Mouse (Mus musculus) limb, embryonic 11.5 days (tissue): Measurements from ENCODE around the gene Mitd1. TPM values are rescaled to one million over a fixed set of nuclear protein-coding genes. Genes with fewer than 3 reads are reported as not detected.

Experiments used
- ATAC-seq: fragments of 200-750 bp; cut with Nextera tagmentation; 2 replicates; pipeline ENCODE4 v1.8.0; 2017; ENCODE audit warnings: low read depth; ENCODE audit not compliant: insufficient number of reproducible peaks, low FRiP score, low TSS enrichment
- DNase-seq: peaks from one replicate; pipeline ENCODE4 v3.0.0-alpha.2; 2015; ENCODE audit warnings: low spot score
- H3K27ac ChIP-seq: fragments of 300-500 bp; sonication (generic); replicated peaks from 2 replicates; pipeline ENCODE4 v1.5.1; 2014; ENCODE audit warnings: low read depth, mild to moderate bottlenecking, low read length
- H3K27me3 ChIP-seq: fragments of 300-500 bp; sonication (generic); 2 replicates; pipeline ENCODE4 v1.6.1; 2014; ENCODE audit warnings: mild to moderate bottlenecking, low read length, mixed read lengths; ENCODE audit not compliant: control insufficient read depth, insufficient read depth
- H3K36me3 ChIP-seq: fragments of 300-500 bp; sonication (generic); 2 replicates; pipeline ENCODE4 v1.6.1; 2014; ENCODE audit warnings: mild to moderate bottlenecking, low read length, moderate library complexity, mixed read lengths; ENCODE audit not compliant: control insufficient read depth, insufficient read depth
- H3K4me1 ChIP-seq: fragments of 300-500 bp; sonication (generic); 2 replicates; pipeline ENCODE4 v1.6.1; 2014; ENCODE audit warnings: low read length, mixed read lengths; ENCODE audit not compliant: control insufficient read depth, insufficient read depth
- H3K4me2 ChIP-seq: fragments of 300-500 bp; sonication (generic); 2 replicates; pipeline ENCODE4 v1.6.1; 2014; ENCODE audit warnings: low read depth, mild to moderate bottlenecking, moderate library complexity; ENCODE audit not compliant: severe bottlenecking
- H3K4me3 ChIP-seq: fragments of 300-500 bp; sonication (generic); 2 replicates; pipeline ENCODE4 v1.5.1; 2014; ENCODE audit warnings: low read depth, low read length
- H3K9ac ChIP-seq: fragments of 300-500 bp; sonication (generic); 2 replicates; pipeline ENCODE4 v1.6.1; 2014; ENCODE audit warnings: mild to moderate bottlenecking, low read length
- H3K9me3 ChIP-seq: fragments of 300-500 bp; sonication (generic); 2 replicates; pipeline ENCODE4 v1.6.1; 2016; ENCODE audit warnings: low read length; ENCODE audit not compliant: control insufficient read depth
- WGBS: fragments of 180-500 bp; shearing (Covaris S2); extraction: QIAGEN DNeasy Blood & Tissue Kit; methylation state at CpG from one replicate; pipeline ENCODE4 v1.1.7; 2014; 5-methylcytosine and 5-hydroxymethylcytosine counted together
- polyA plus RNA-seq: library from polyadenylated mRNA; unstranded; fragments of >200 nt; fragmentation: Nextera tagmentation; extraction: Ambion mirVana; gene quantifications from 2 replicates; pipeline ENCODE4 v1.2.1, GENCODE M21; 2014

Mitd1 gene
- polyA plus RNA-seq, 1 experiment from 2014 or later: 30.7 TPM

DNA sequence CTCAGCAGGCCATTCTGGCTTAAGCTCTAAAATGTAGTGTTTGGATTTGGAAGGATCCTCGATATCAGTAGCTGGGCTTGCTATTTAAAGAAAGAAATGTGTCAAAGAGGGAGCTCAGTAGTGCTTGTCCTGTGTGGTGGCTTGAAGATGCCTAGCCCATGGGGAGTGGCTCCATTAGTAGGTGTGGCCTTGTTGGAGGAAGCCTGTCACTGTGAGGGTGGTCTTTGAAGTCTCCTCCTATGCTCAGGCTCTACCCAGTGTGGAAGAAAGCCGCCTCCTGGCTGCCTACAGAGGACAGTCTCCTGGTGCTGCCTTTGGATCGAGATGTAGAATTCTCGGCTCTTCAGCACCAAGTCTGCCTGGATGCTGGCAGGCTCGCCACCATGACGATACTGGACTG, 10.1 kb upstream of the Mitd1 start:
- Histone ChIP-seq H3K4me1 (no peaks in the 10 kb centered on the region), H3K4me3 (no peak overlapping the region), H3K9ac (no peak overlapping the region), H3K27ac (no peak overlapping the region), H3K36me3 (peaks cover 14% of the 10 kb centered on the region), H3K9me3 (no peaks in the 10 kb centered on the region), H3K27me3 (no peaks in the 10 kb centered on the region), H3K4me2 (no peak overlapping the region)
- ATAC-seq (no peak), DNase-seq (no peak)
- 46% methylated on average over 6 of the region's 6 CpGs for WGBS

DNA sequence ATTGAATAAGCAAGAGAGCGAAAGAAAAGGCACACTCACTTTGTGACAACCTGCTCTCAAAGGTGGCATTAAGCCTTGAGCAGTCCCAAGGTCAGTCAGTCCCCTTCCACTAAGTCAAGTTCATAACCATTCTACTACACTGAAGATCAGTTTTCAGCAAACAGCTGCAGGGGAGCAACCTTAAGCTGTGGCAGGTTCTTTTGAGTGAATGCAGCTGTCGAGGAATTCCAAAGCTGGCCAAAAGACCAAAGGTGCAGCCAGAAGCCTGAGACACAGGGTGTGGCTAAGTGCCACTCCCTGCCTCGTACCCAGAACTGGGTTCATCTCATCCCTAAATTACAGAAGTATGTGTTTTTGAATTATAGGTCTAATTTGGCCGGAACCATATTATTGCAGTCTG, 9.6 kb upstream of the Mitd1 start:
- Histone ChIP-seq H3K4me2 (no peak overlapping the region), H3K4me3 (no peak overlapping the region), H3K27me3 (no peaks in the 10 kb centered on the region), H3K36me3 (peaks cover 14% of the 10 kb centered on the region), H3K9ac (no peak overlapping the region), H3K27ac (no peak overlapping the region), H3K9me3 (no peaks in the 10 kb centered on the region), H3K4me1 (no peaks in the 10 kb centered on the region)
- WGBS: 75% methylated on average over 4 of the region's 4 CpGs
- DNase-seq: no peak
- no peak for ATAC-seq

DNA sequence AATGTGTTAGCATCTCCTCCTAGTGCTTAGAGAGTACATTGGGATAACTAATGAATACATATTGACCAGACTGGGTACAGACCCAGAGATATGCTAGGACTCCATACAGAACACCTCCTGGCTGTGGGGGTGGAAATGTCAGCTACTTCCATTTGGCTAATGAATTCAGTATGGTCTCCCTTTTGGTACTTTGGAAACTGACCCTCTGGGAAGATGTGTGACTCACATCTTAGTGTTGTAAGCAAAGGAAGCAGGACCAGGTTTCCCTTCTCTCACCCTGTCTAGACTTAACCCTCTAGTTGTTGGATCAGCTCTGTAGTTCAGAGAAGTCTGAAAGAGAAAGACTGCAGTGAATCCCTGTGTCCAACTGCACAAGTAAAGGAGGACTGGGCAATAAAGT, 4.4 kb upstream of the Mitd1 start:
- Histone ChIP-seq H3K4me2 (no peak overlapping the region), H3K36me3 (peaks cover 14% of the 10 kb centered on the region), H3K27me3 (no peaks in the 10 kb centered on the region), H3K9ac (no peak overlapping the region), H3K4me3 (no peak overlapping the region), H3K27ac (no peak overlapping the region), H3K9me3 (no peaks in the 10 kb centered on the region), H3K4me1 (peaks cover 3% of the 10 kb centered on the region)
- ATAC-seq: no peak
- DNase-seq: no peak

DNA sequence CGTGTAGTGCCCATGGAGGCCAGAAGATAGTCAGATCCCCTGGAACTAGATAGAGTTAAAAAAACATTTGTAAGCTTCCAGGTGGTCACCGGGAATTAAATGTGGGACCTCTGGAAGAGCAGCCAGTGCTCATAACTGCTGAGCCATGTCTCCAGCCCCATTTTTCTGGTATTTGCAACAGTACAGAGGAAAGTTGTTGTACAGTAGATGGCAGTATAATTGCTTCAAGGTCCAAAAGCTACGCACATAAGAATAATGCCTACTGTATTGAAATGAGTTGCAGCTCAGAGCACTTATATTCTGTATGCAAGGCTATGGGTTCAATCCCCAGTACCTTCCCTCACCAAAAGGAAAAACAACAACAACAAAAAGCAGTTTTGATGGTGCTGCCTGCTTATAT, 1.2 kb upstream of the Mitd1 start:
- Histone ChIP-seq H3K27ac (no peak overlapping the region), H3K9ac (no peak overlapping the region), H3K4me2 (peak overlapping the region; percentile 62), H3K9me3 (no peaks in the 10 kb centered on the region), H3K36me3 (0 out of 2 replicates have a peak, but pooled peaks cover 2% of the 10 kb centered on the region), H3K27me3 (no peaks in the 10 kb centered on the region), H3K4me3 (no peak overlapping the region), H3K4me1 (peaks cover 8% of the 10 kb centered on the region)
- ATAC-seq: no peak
- no peak for DNase-seq
- 83% methylated on average over 3 of the region's 3 CpGs for WGBS

DNA sequence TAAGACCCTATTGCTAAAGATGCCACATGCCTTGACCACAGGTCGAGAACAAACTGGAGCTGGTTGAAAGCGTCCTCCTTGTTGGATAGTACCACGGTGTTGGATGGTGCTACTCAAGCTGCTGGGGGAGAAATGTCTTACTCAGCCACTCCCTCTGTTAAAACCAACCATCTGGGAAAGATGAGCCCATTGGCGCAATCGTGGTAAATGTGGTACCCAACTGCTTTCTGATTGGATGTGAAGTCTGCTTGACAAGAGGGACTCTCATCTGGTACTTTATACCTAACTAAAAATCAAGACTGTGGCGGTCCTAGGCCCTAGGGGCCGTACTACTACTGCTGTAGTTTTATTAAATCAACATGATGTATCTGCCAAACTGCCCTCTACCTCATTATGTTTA, 1.0 kb downstream of the Mitd1 start:
- Histone ChIP-seq H3K36me3 (no peaks in the 10 kb centered on the region), H3K9me3 (no peaks in the 10 kb centered on the region), H3K4me2 (peak overlapping the region; percentile 46), H3K27me3 (no peaks in the 10 kb centered on the region), H3K27ac (no peak overlapping the region), H3K9ac (no peak overlapping the region), H3K4me1 (peaks cover 8% of the 10 kb centered on the region), H3K4me3 (peak overlapping the region; percentile 46)
- WGBS: 76% methylated on average over 7 of the region's 7 CpGs
- ATAC-seq: no peak
- no peak for DNase-seq

DNA sequence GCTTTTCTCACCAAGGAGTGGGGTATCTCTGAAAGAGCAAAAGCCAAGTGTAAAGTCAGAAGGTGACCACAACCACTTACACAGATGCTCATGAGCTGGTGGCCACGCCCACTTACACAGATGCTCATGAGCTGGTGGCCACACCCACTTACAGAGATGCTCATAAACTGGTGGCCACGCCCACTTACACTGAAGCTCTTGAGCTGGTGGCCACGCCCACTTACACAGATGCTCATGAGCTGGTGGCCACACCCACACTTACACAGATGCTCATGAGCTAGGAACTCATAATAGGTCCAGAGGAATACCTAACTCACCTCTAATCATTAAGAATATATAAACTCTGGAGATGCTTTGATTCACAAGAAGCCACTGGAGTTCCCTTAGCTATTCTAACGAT, 5.8 kb downstream of the Mitd1 start:
- no peak overlapping the region for H3K4me2 ChIP-seq
- no peak for DNase-seq
- H3K9ac ChIP-seq: no peak overlapping the region
- H3K4me1 ChIP-seq: peaks cover 4% of the 10 kb centered on the region
- no peaks in the 10 kb centered on the region for H3K27me3 ChIP-seq
- H3K9me3 ChIP-seq: no peaks in the 10 kb centered on the region
- H3K4me3 ChIP-seq: no peak overlapping the region
- H3K36me3 ChIP-seq: peaks cover 2% of the 10 kb centered on the region
- no peak for ATAC-seq
- WGBS: 74% methylated on average over 4 of the region's 4 CpGs
- H3K27ac ChIP-seq: no peak overlapping the region

DNA sequence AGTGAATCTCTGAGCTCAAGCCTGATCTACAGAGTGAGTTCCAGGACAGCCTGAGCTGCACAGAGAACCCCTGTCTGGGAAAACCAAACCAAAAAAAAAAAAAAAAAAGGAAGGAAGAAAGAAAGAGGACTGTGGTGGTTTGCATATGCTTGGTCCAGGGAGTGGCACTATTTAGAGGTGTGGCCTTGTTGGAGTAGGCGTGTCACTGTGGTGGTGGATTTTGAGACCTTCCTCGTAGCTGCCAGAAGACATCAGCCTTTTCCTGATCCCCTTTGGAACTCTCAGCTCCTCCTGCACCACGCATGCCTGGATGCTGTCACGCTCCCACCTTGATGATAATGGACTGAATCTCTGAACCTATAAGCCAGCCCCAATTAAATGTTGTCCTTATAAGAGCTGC, 6.8 kb downstream of the Mitd1 start:
- Histone ChIP-seq H3K9ac (no peak overlapping the region), H3K27me3 (no peaks in the 10 kb centered on the region), H3K4me1 (no peaks in the 10 kb centered on the region), H3K27ac (no peak overlapping the region), H3K36me3 (peaks cover 8% of the 10 kb centered on the region), H3K4me2 (no peak overlapping the region), H3K4me3 (no peak overlapping the region), H3K9me3 (no peaks in the 10 kb centered on the region)
- DNase-seq: no peak
- WGBS: 86% methylated on average over 4 of the region's 4 CpGs
- no peak for ATAC-seq

DNA sequence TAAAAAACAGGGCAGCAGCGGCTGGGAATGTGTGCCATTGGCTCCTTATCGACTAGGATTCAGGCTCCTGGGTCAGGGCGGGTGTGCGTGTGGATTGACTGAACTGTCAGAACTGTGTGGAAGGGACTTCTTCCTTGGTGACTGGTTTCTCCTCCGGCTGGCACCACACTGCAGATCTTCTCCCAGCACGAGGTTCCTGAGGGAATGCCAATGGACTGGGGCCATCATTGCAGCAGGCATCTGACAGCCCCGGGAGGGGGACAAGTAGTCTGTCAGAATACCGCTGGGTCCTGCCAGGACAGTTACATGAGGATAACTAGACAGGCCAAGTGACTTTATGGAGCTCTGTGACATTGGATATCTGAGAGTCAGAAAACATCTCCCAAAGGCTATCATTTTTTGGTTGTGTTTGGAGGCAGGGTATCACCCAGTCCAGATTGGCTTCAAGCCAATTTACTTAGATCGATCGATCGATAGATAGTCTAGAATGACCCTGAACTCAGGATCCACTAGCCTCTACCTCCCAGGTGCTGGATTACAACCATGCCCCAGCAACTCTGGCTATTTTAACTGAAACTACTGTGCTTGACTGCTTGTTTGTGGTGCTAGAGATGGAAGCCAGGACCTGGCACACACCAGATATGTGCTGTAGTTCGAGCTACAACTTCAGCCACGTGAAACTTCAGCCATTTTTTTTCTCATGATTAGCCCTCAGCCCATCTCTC, 12.3 kb downstream of the Mitd1 start:
- 96% methylated on average over 13 of the region's 13 CpGs for WGBS

DNA sequence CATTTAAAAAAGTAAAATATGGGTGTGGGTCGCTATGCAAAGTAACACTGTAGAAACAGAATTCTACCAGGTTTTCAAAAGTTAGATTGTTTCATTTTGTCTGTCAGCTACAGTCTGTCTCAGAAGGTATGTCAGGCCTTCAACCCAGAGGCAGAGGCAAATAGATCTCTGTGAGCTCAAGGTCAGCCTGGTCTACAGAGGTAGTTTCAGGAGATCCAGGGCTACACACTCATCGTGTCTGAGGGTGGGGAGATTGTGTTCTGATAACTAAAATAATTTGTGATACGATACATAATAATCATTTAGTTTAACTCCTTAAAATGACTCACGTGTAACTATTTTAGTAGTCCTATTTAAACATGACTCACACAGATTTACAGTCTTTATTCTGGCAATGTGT, 17.1 kb downstream of the Mitd1 start:
- Histone ChIP-seq H3K9me3 (no peaks in the 10 kb centered on the region; the same call in 1 of the 2 replicates), H3K4me2 (no peak overlapping the region), H3K9ac (no peak overlapping the region), H3K4me3 (no peak overlapping the region), H3K27ac (no peak overlapping the region), H3K36me3 (peaks cover 10% of the 10 kb centered on the region; the same call in 1 of the 2 replicates), H3K27me3 (no peaks in the 10 kb centered on the region), H3K4me1 (no peaks in the 10 kb centered on the region)
- WGBS: 88% methylated on average over 4 of the region's 4 CpGs
- ATAC-seq (no peak), DNase-seq (no peak)

More for the DNA sequence above, 12.3 kb downstream of the Mitd1 start:
- Histone ChIP-seq H3K4me1 (no peaks in the 10 kb centered on the region), H3K27ac (no peak overlapping the region), H3K27me3 (no peaks in the 10 kb centered on the region), H3K36me3 (peaks cover 16% of the 10 kb centered on the region; the same call in 1 of the 2 replicates), H3K9ac (no peak overlapping the region), H3K4me2 (no peak overlapping the region), H3K4me3 (no peak overlapping the region), H3K9me3 (no peaks in the 10 kb centered on the region; the same call in 1 of the 2 replicates)
- ATAC-seq (no peak), DNase-seq (no peak)
